Mouse (Mus musculus): ENCODE data around the gene Gpr149. TPM values are rescaled to one million over a fixed set of nuclear protein-coding genes. Genes with fewer than 3 reads are reported as not detected.

The Gpr149 gene
- polyA plus RNA-seq (2012; rRNA removed), result 0.23 and 0.30 TPM in 2 replicates

DNA sequence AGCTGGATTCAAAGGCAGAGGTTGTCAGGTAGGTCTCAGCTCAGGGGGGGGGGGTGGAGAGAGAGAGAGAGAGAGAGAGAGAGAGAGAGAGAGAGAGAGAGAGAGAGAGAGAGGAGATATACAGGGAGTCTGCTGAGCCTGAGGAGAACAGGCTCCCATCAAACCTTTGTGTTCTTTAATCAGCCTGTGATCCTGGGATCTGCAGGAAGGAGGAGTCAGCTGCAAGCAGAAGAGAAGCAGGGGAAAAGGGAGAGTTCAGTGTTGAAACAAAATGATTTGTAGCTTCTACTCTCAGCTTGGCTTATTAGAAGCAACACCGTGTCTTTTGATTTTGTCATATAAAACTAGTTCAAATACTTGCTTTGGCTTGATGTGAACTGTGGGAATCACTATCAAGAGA is at the start of gene Gpr149:
Gene Gpr149 (minus strand): TSS at position 168 of the 400 bp plus-strand sequence.

DNA sequence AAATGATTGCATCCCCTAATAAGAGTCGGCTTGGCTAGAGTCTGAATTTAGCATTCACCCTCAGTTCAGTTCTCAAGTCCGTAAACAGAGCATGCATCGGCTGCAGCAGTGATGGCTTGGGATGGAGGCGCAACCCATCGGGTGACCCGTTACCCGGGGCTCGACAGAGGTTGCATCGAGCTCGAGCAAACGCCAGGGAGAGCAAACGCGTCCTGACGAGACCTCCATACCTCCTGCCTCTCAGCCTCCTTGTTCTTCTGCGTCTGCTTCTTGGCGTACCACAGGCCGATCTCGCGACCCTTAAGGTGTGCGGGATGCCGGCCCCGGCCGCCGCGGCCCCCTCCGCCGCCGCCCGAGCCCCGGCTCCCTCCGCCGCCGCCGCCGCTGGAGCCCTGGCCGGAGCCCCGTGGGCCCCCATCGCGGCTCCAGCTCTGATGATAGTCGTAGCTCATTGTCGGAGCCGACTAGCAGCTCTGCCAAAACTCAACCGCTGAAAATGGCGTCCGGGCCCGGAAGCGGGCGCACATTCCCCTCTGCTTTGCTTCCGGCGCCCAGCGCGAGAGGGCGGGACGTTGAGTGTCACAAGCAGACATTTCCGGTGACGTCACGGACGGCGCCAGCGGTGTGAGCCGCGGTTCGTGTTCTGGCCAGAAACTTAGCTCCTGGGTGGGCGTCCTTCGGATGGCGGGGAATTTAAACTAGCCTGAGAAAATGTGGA is 98.3 kb downstream of the Gpr149 start, which contains the start of gene Dhx36:
Gene Dhx36 (minus strand): TSS at position 517 of the 718 bp plus-strand sequence.

Other genes starting within 250 kb of the Gpr149 start
- 2.6 and 3.5 TPM in 2 replicates for gene Dhx36, start 98.1 kb downstream of the Gpr149 start, polyA plus RNA-seq (2012; rRNA removed)

Measured in colon, adult 2 months (tissue).